Mouse (Mus musculus) fat pad, adult 2 months (tissue): ENCODE data around the gene Hnrnpm.
"Not testable (repeated sequence)": the region's sequence is repeated elsewhere in the genome, so short reads cannot be mapped to it uniquely, and the experiment has no call there.

Experiments
- DNase-seq: peaks from one replicate; pipeline ENCODE4 v3.0.0-alpha.2; 2011; ENCODE audit warnings: low read depth, low spot score; ENCODE audit errors: extremely low read depth

Gene Hnrnpm

GRCm38 (mm10) chr17:33686760-33687159 is at the start of gene Hnrnpm:
Hnrnpm (minus strand) TSS chr17:33686860.
- DNase-seq: no peak

GRCm38 (mm10) chr17:33733526-33733925 is 46.9 kb upstream of the Hnrnpm start:
- not testable (repeated sequence) for DNase-seq

GRCm38 (mm10) chr17:33732556-33733083 is 46.0 kb upstream of the Hnrnpm start:
- not testable (repeated sequence) for DNase-seq

GRCm38 (mm10) chr17:33729215-33729614 is 42.6 kb upstream of the Hnrnpm start:
- no peak for DNase-seq

- no peak for DNase-seq
Observed at GRCm38 (mm10) chr17:33728396-33728795, 41.7 kb upstream of the Hnrnpm start.

- no peak for DNase-seq
Observed at GRCm38 (mm10) chr17:33719736-33720378, 33.2 kb upstream of the Hnrnpm start.

- no peak for DNase-seq
Observed at GRCm38 (mm10) chr17:33718944-33719725, 32.5 kb upstream of the Hnrnpm start.

- peak; percentile 62 for DNase-seq
Observed at GRCm38 (mm10) chr17:33718384-33718881, 31.8 kb upstream of the Hnrnpm start, which contains the start of gene March2. March2 (minus strand) TSS chr17:33718670.

- DNase-seq: no peak
Observed at GRCm38 (mm10) chr17:33717982-33718381, 31.3 kb upstream of the Hnrnpm start.

- no peak for DNase-seq
Observed at GRCm38 (mm10) chr17:33717246-33717645, 30.6 kb upstream of the Hnrnpm start.

- no peak for DNase-seq
Observed at GRCm38 (mm10) chr17:33714779-33715178, 28.1 kb upstream of the Hnrnpm start.

GRCm38 (mm10) chr17:33713271-33713670 is 26.6 kb upstream of the Hnrnpm start:
- DNase-seq: no peak

- no peak for DNase-seq
Observed at GRCm38 (mm10) chr17:33709834-33710233, 23.2 kb upstream of the Hnrnpm start.

GRCm38 (mm10) chr17:33703091-33703490 is 16.4 kb upstream of the Hnrnpm start:
- DNase-seq: no peak

GRCm38 (mm10) chr17:33702178-33702577 is 15.5 kb upstream of the Hnrnpm start:
- DNase-seq: no peak

GRCm38 (mm10) chr17:33695471-33695870 is 8.8 kb upstream of the Hnrnpm start:
- DNase-seq: no peak

GRCm38 (mm10) chr17:33685249-33685653 is 1.4 kb downstream of the Hnrnpm start:
- peak; percentile 49 for DNase-seq

GRCm38 (mm10) chr17:33684671-33685231 is 1.9 kb downstream of the Hnrnpm start:
- no peak for DNase-seq

GRCm38 (mm10) chr17:33681767-33682166 is 4.9 kb downstream of the Hnrnpm start:
- DNase-seq: no peak

GRCm38 (mm10) chr17:33678771-33679170 is 7.9 kb downstream of the Hnrnpm start:
- no peak for DNase-seq

- DNase-seq: no peak
Observed at GRCm38 (mm10) chr17:33676086-33676485, 10.6 kb downstream of the Hnrnpm start.
